Mouse (Mus musculus): ENCODE data around the gene Rnft2. TPM values are rescaled to one million over a fixed set of nuclear protein-coding genes. Genes with fewer than 3 reads are reported as not detected.

The Rnft2 gene
- polyA plus RNA-seq, 1 experiment from 2014 or later, result 8.2 TPM

DNA sequence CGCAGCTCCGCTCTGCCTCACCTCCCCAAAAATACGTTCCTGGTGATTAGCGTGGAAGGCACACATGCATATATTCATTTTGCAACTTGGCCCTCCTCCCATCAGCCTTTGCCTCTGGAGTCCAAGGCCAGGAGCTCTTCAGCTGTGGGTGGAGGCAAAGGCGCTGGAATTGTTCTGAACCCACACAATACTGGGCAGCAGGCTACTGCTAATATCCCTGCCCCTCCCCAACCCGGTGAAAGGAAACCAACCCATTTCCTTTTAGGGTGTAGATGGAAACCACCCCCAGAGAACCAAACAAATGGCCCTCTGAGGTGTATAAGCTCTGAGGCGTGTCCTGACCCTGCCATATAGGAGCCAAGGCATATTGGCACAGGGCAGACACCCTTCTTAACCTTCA lies 28.5 kb upstream of the Rnft2 start:
- Histone ChIP-seq H3K27me3 (ENCODE audit: control insufficient read depth, insufficient read depth, low read length) (0 out of 2 replicates have a peak, but pooled peaks cover 4% of the 10 kb centered on the region), H3K27ac (ENCODE audit: low read depth, low read length) (no peak overlapping the region), H3K4me3 (ENCODE audit: low read depth, low read length) (no peak overlapping the region), H3K36me3 (ENCODE audit: control insufficient read depth, insufficient read depth, low read length) (no peaks in the 10 kb centered on the region), H3K4me1 (replicated peaks; ENCODE audit: control insufficient read depth, insufficient read depth, low read length) (peaks cover 6% of the 10 kb centered on the region), H3K4me2 (replicated peaks; ENCODE audit: low read depth, low read length) (no peak overlapping the region), H3K9me3 (ENCODE audit: control insufficient read depth, low read length) (no peaks in the 10 kb centered on the region), H3K9ac (ENCODE audit: low read depth, low read length) (no peak overlapping the region)
- 74% methylated on average over 7 of the region's 7 CpGs for WGBS
- DNase-seq (ENCODE audit: low spot score), result no peak
- no peak for ATAC-seq (ENCODE audit: low FRiP score)

DNA sequence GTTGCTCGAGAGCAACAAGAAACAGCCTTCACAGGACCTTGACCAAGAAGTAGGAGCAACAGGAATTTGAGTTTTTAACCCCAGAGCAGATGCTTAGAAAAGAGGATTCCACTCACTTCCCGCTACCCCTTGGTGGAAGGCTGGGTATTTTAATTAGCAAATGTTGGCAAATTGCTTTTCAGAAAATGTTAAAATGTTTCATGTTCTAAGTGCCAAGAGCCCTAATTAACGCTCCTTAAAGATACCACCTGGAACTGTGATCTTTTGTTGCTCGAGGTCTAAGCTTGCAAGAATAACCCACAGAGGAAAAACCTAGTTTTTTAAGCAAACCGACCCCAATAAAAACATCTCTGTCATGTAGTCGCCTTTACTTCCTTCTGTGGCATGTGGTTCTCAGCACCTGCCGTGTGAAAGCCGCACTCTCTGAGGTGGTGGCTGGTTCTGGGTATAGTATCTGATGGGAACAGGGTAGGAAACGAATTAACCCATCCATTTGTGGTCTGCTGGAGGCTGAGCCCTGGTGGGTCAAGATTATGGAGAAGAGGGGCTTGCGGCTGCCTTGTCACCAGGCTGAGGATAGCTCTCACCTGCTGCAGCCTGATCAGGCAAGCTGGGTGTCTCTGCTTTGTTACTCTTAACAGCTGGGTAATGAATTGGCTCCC lies 26.7 kb upstream of the Rnft2 start:
- H3K4me3 ChIP-seq (ENCODE audit: low read depth, low read length), result no peak overlapping the region
- H3K4me1 ChIP-seq (replicated peaks; ENCODE audit: control insufficient read depth, insufficient read depth, low read length), result peaks cover 6% of the 10 kb centered on the region
- ATAC-seq (ENCODE audit: low FRiP score), result no peak
- no peaks in the 10 kb centered on the region for H3K36me3 ChIP-seq (ENCODE audit: control insufficient read depth, insufficient read depth, low read length)
- H3K27me3 ChIP-seq (ENCODE audit: control insufficient read depth, insufficient read depth, low read length), result 0 out of 2 replicates have a peak, but pooled peaks cover 4% of the 10 kb centered on the region
- DNase-seq (ENCODE audit: low spot score), result no peak
- 72% methylated on average over 10 of the region's 10 CpGs for WGBS
- no peak overlapping the region for H3K27ac ChIP-seq (ENCODE audit: low read depth, low read length)
- no peaks in the 10 kb centered on the region for H3K9me3 ChIP-seq (ENCODE audit: control insufficient read depth, low read length)
- no peak overlapping the region for H3K9ac ChIP-seq (ENCODE audit: low read depth, low read length)
- no peak overlapping the region for H3K4me2 ChIP-seq (replicated peaks; ENCODE audit: low read depth, low read length)

DNA sequence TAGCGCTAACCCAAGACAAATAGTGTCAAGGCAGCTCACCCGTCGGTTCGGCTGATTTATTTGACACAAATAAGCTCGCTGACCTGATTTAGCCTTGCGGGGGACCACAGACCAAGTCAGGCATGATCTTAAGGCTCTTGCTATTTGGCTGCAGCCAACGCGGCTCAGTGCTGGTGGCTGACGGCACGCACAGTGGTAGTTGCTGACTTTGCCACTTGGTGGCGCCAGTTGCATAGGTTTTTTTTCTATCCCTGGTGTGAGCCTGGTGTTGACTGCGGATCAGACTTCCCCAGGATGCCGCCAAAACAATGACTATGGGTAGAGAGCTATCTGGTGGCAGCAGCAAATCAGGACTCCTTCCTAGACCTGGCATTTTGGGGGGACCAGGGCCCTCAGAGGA lies 24.1 kb upstream of the Rnft2 start:
- H3K27me3 ChIP-seq (ENCODE audit: control insufficient read depth, insufficient read depth, low read length), result 0 out of 2 replicates have a peak, but pooled peaks cover 4% of the 10 kb centered on the region
- peak; percentile 95 for DNase-seq (ENCODE audit: low spot score)
- peak; percentile 65 for ATAC-seq (ENCODE audit: low FRiP score)
- no peak overlapping the region for H3K27ac ChIP-seq (ENCODE audit: low read depth, low read length)
- no peaks in the 10 kb centered on the region for H3K36me3 ChIP-seq (ENCODE audit: control insufficient read depth, insufficient read depth, low read length)
- H3K9me3 ChIP-seq (ENCODE audit: control insufficient read depth, low read length), result no peaks in the 10 kb centered on the region
- WGBS, result under 1% methylated on average over 13 of the region's 13 CpGs
- no peaks in the 10 kb centered on the region for H3K4me1 ChIP-seq (replicated peaks; ENCODE audit: control insufficient read depth, insufficient read depth, low read length)
- H3K4me3 ChIP-seq (ENCODE audit: low read depth, low read length), result no peak overlapping the region
- H3K4me2 ChIP-seq (replicated peaks; ENCODE audit: low read depth, low read length), result peak overlapping the region; percentile 14; the same call in 1 of the 2 replicates
- H3K9ac ChIP-seq (ENCODE audit: low read depth, low read length), result no peak overlapping the region

DNA sequence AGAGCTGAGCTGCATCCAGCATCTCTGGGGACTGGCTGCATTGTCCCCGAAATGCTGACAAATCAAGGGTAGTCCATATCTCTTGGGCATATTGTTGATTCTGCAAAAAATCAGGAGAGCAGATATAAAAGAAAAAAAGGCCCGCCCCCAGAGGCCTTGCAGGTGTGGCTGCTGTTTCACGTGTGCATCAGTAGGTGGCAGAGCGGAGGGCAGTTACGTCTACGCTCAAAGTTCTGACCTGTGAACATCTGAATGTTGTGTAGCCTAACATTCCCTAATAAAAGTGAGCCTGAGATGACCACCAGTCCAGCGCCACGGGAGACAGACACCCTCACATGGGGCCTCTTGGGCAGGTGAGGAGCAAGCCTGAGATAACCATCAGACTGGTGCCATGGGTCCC lies 21.4 kb upstream of the Rnft2 start:
- Histone ChIP-seq H3K4me1 (replicated peaks; ENCODE audit: control insufficient read depth, insufficient read depth, low read length) (no peaks in the 10 kb centered on the region), H3K27me3 (ENCODE audit: control insufficient read depth, insufficient read depth, low read length) (no peaks in the 10 kb centered on the region), H3K9ac (ENCODE audit: low read depth, low read length) (no peak overlapping the region), H3K4me2 (replicated peaks; ENCODE audit: low read depth, low read length) (no peak overlapping the region), H3K4me3 (ENCODE audit: low read depth, low read length) (no peak overlapping the region), H3K27ac (ENCODE audit: low read depth, low read length) (no peak overlapping the region), H3K9me3 (ENCODE audit: control insufficient read depth, low read length) (no peaks in the 10 kb centered on the region), H3K36me3 (ENCODE audit: control insufficient read depth, insufficient read depth, low read length) (peaks cover 2% of the 10 kb centered on the region; the same call in 1 of the 2 replicates)
- DNase-seq (ENCODE audit: low spot score), result no peak
- 45% methylated on average over 8 of the region's 8 CpGs for WGBS
- ATAC-seq (ENCODE audit: low FRiP score), result no peak

DNA sequence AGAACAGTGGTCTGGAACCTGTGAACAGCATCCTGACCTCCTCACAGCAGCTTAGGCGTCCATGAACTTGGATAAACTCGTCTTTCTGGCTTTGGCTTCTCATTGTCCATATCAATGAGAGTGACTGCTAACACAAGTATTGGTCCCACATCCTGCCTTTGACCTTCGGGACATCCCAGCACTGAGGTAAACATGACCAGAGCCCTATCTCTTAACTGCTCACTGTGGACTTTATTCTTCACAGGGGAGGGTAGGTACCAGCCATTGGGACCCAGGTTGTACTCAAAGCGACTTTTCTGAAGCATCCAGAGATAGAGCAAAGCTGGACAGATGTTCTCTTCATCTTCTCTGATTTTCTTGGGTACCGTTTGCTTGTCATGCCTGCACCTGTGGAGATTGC lies 20.4 kb upstream of the Rnft2 start:
- Histone ChIP-seq H3K9me3 (ENCODE audit: control insufficient read depth, low read length) (no peaks in the 10 kb centered on the region), H3K4me2 (replicated peaks; ENCODE audit: low read depth, low read length) (no peak overlapping the region), H3K27me3 (ENCODE audit: control insufficient read depth, insufficient read depth, low read length) (no peaks in the 10 kb centered on the region), H3K4me3 (ENCODE audit: low read depth, low read length) (no peak overlapping the region), H3K36me3 (ENCODE audit: control insufficient read depth, insufficient read depth, low read length) (peaks cover 2% of the 10 kb centered on the region; the same call in 1 of the 2 replicates), H3K4me1 (replicated peaks; ENCODE audit: control insufficient read depth, insufficient read depth, low read length) (no peaks in the 10 kb centered on the region), H3K27ac (ENCODE audit: low read depth, low read length) (no peak overlapping the region), H3K9ac (ENCODE audit: low read depth, low read length) (no peak overlapping the region)
- DNase-seq (ENCODE audit: low spot score) (no peak), ATAC-seq (ENCODE audit: low FRiP score) (no peak)
- WGBS, result 86% methylated on average over 5 of the region's 5 CpGs

DNA sequence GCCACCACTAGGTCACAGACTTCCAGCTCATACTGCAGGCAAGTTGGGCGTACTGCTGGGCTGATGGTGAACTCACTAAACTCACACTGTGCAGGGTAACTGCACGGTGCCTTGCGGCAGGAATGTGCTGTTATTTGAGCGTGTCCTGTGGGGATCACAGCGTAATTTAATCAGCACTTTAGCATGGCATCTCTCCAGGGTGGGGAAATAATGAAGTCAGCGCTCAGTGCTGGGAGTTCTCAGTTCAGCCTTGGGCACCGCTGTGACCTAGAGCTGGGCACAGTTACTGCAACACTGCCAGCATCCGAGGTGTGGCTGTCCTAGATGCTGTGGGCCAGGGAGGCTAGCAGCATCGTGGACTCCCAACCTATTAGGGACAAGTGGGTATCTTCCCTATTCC lies 19.4 kb upstream of the Rnft2 start:
- Histone ChIP-seq H3K4me3 (ENCODE audit: low read depth, low read length) (no peak overlapping the region), H3K9me3 (ENCODE audit: control insufficient read depth, low read length) (no peaks in the 10 kb centered on the region), H3K27ac (ENCODE audit: low read depth, low read length) (no peak overlapping the region), H3K27me3 (ENCODE audit: control insufficient read depth, insufficient read depth, low read length) (no peaks in the 10 kb centered on the region), H3K4me1 (replicated peaks; ENCODE audit: control insufficient read depth, insufficient read depth, low read length) (no peaks in the 10 kb centered on the region), H3K36me3 (ENCODE audit: control insufficient read depth, insufficient read depth, low read length) (peaks cover 2% of the 10 kb centered on the region; the same call in 1 of the 2 replicates), H3K9ac (ENCODE audit: low read depth, low read length) (no peak overlapping the region), H3K4me2 (replicated peaks; ENCODE audit: low read depth, low read length) (no peak overlapping the region)
- ATAC-seq (ENCODE audit: low FRiP score) (no peak), DNase-seq (ENCODE audit: low spot score) (no peak)
- WGBS, result 82% methylated on average over 9 of the region's 9 CpGs

DNA sequence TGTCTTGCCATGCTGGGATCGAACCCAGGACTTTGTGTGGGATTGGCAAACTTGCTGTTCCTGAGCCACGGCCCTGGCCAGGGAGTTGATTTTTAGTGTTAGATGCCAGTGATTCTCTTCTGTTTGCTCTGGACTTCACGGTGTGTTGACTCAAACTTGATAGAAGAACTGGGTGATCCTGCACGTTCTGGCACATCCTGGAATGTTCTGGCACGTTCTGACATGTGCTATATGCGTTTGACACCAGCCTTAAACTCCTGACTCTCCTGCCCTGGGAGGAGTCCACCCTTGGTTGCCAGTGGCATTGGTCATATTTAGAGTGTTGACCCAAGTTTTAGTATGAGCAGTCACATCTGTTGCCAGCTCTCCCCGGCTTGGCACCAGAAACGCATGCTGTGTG lies 17.5 kb upstream of the Rnft2 start:
- DNase-seq (ENCODE audit: low spot score), result no peak
- Histone ChIP-seq H3K36me3 (ENCODE audit: control insufficient read depth, insufficient read depth, low read length) (peaks cover 6% of the 10 kb centered on the region; the same call in 1 of the 2 replicates), H3K4me3 (ENCODE audit: low read depth, low read length) (no peak overlapping the region), H3K4me2 (replicated peaks; ENCODE audit: low read depth, low read length) (no peak overlapping the region), H3K27me3 (ENCODE audit: control insufficient read depth, insufficient read depth, low read length) (no peaks in the 10 kb centered on the region), H3K9me3 (ENCODE audit: control insufficient read depth, low read length) (no peaks in the 10 kb centered on the region), H3K4me1 (replicated peaks; ENCODE audit: control insufficient read depth, insufficient read depth, low read length) (no peaks in the 10 kb centered on the region), H3K27ac (ENCODE audit: low read depth, low read length) (no peak overlapping the region), H3K9ac (ENCODE audit: low read depth, low read length) (no peak overlapping the region)
- no peak for ATAC-seq (ENCODE audit: low FRiP score)
- WGBS, result 94% methylated on average over 8 of the region's 8 CpGs

DNA sequence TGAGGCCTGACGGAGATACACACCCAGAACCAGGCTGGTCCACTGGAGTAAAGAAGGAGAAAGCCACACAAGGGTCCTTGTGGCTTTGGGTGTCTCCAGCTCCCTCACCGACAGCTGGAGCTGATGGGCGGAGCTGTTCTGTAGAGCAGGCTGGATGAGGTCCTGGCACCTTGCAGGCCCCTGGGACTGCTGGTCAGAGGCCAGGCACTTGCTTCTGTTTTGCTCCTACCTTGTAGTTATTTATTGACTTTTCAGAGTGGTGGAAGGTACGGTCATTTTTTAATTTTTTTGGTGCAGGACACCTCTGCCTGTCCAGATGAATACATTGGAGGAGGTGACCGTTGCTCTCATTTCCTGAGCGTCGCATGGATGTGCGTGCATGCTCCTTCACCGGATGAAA lies 16.3 kb upstream of the Rnft2 start:
- 98% methylated on average over 9 of the region's 9 CpGs for WGBS
- ATAC-seq (ENCODE audit: low FRiP score), result no peak
- H3K4me1 ChIP-seq (replicated peaks; ENCODE audit: control insufficient read depth, insufficient read depth, low read length), result no peaks in the 10 kb centered on the region

DNA sequence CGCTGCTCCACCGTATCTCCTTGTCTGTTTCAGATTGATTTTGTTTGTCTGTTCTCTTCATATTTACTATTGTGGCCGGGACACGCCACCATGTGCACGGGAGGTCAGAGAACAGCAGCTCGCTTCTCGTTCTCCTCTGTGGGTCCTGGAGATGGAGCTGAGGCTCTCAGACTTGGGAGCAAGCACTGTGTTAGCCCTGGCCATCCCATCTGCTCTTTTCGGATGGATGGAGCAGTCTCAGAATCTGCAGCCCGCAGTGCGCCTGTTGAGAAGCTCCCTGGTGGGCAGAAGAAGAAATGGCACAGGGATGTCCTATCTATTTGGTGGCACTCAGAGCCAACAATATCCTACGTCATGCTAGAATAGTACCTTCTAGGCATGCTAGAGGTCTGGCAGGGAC lies 15.7 kb upstream of the Rnft2 start:
- WGBS, result 91% methylated on average over 11 of the region's 11 CpGs
- H3K9ac ChIP-seq (ENCODE audit: low read depth, low read length), result no peak overlapping the region
- no peaks in the 10 kb centered on the region for H3K4me1 ChIP-seq (replicated peaks; ENCODE audit: control insufficient read depth, insufficient read depth, low read length)
- DNase-seq (ENCODE audit: low spot score) (no peak), ATAC-seq (ENCODE audit: low FRiP score) (no peak)
- no peak overlapping the region for H3K27ac ChIP-seq (ENCODE audit: low read depth, low read length)
- no peak overlapping the region for H3K4me2 ChIP-seq (replicated peaks; ENCODE audit: low read depth, low read length)
- no peaks in the 10 kb centered on the region for H3K9me3 ChIP-seq (ENCODE audit: control insufficient read depth, low read length)
- no peaks in the 10 kb centered on the region for H3K27me3 ChIP-seq (ENCODE audit: control insufficient read depth, insufficient read depth, low read length)
- peaks cover 8% of the 10 kb centered on the region; the same call in 1 of the 2 replicates for H3K36me3 ChIP-seq (ENCODE audit: control insufficient read depth, insufficient read depth, low read length)
- no peak overlapping the region for H3K4me3 ChIP-seq (ENCODE audit: low read depth, low read length)

More for the DNA sequence above, 16.3 kb upstream of the Rnft2 start:
- Histone ChIP-seq H3K27me3 (ENCODE audit: control insufficient read depth, insufficient read depth, low read length) (no peaks in the 10 kb centered on the region), H3K36me3 (ENCODE audit: control insufficient read depth, insufficient read depth, low read length) (peaks cover 8% of the 10 kb centered on the region; the same call in 1 of the 2 replicates), H3K9ac (ENCODE audit: low read depth, low read length) (no peak overlapping the region), H3K4me2 (replicated peaks; ENCODE audit: low read depth, low read length) (no peak overlapping the region), H3K27ac (ENCODE audit: low read depth, low read length) (no peak overlapping the region), H3K4me3 (ENCODE audit: low read depth, low read length) (no peak overlapping the region), H3K9me3 (ENCODE audit: control insufficient read depth, low read length) (no peaks in the 10 kb centered on the region)
- no peak for DNase-seq (ENCODE audit: low spot score)
